Mouse (Mus musculus): Measurements from ENCODE around the gene Dcn. TPM values are rescaled to one million over a fixed set of nuclear protein-coding genes. Genes with fewer than 3 reads are reported as not detected.
A peak's percentile ranks its signal among the peaks of the same experiment; 100 is the strongest.

The Dcn gene
- total RNA-seq (2021) = 100 to 1,000 TPM; 496 to 539 TPM

DNA sequence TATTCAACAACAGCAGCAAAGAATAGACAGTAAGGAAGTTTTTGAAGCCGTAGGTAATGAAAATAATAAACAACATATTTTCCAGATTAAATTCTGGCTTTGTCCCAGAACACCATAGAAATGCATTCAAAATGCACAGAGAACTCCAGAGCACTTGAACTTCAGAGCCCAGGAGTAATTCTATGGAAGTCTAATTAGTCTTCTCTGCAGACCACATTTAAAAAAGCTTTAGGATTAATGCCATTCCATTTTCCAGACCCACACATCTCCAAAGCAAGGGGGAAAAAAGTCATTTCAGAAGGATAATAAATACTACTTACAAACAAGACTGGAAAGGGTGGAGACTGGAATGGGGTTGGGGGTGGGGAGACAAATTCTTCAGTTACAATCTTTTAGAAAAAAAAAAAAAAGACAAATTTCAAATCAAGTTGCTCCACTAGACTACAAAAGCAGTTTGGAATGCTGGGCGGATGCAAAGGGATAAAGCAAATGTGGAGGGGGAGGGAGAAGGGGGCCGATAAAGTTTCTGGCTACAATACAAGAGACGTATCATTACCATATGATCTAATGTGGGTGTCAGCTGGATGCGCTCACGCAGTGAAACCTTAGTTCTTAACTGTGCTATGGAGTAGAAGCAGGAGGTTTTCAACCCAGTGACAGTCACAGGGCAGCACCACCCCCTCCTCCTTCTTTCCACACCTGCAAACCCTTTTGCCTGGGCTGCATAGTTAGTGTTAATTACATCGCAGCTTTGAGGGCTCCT is at the start of gene Dcn:
TSS of gene Dcn (plus strand) at position 606 of the 763 bp plus-strand sequence.
- intact Hi-C loops (cut with DNase I) = no loop called here
- DNase-seq = peak; percentile 62 to 69

DNA sequence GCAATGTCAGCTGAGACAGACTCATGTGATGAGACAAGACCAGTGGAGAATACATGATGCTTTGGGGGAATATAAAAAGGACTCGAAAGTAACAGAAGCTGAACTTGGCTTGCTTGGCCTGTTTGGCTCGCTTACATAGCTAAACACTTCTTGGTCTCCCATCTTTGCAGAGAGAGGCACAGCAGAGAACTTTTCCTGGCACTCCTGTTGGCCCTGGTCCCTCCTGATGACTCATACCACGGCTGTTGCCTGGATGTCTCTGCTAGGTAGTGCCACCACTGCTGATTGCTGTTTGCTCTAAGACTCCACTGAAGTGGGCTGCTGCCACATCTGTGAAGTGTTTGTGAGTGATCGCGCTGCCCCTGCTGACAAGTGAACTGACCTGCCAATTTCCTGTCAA is 42.7 kb upstream of the Dcn start:
- peak; percentile 60 to 63 for DNase-seq
- intact Hi-C loops (cut with DNase I) = no loop called here

DNA sequence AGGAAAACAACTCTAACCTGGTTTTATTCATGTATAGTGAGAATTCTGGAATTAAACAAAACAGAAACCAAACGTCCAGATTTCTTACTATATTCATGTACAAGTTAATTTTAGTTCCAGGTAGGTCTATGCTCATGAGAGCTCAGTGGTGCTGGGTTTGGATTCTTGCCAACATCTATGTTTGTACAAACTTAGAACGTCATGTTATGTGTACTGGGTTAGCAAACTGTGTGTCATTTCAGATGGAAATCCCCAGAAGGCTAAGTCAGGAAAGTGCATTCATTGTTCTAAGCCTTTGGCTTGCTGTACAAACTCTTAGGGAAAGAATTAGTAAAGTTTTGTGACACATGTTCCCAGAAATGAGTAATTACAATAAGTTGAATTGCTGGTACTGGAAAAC is 37.1 kb upstream of the Dcn start:
- no peak for DNase-seq
- intact Hi-C loops (cut with DNase I) = no loop called here

GRCm38 (mm10) chr10:97446486-97446885 is 32.9 kb upstream of the Dcn start:
- intact Hi-C loops (cut with DNase I) = no loop called here
- no peak for DNase-seq

DNA sequence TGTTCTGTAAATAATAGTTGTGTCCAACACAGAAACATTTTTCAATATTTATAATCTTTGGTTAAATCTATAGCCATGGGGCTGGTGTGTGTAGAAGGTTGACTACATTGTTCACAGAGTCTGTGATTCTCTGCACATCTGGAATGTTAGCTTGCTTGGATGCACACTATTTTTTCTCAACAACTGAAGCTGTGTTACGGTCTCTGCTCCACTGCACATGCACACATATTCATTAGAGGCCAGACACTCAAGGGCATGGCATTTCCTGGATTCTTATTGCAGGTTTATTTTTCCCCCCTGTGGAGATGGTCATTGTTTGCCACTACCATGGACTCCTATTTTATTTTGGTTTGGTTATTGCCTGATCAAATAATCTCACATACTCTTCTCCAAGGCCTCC is 26.5 kb upstream of the Dcn start:
- intact Hi-C loops (cut with DNase I) = no loop called here
- DNase-seq = no peak

- no peak for DNase-seq
- intact Hi-C loops (cut with DNase I) = no loop called here
Observed at GRCm38 (mm10) chr10:97453529-97453928, 25.9 kb upstream of the Dcn start.

GRCm38 (mm10) chr10:97456993-97457392 is 22.4 kb upstream of the Dcn start:
- intact Hi-C loops (cut with DNase I) = no loop called here
- DNase-seq = no peak

GRCm38 (mm10) chr10:97466818-97467217 is 12.6 kb upstream of the Dcn start:
- DNase-seq = no peak
- intact Hi-C loops (cut with DNase I) = loop anchor here (5.0 kb wide), 1 partner anchor 40 kb away; no protein-coding TSS in a partner anchor

DNA sequence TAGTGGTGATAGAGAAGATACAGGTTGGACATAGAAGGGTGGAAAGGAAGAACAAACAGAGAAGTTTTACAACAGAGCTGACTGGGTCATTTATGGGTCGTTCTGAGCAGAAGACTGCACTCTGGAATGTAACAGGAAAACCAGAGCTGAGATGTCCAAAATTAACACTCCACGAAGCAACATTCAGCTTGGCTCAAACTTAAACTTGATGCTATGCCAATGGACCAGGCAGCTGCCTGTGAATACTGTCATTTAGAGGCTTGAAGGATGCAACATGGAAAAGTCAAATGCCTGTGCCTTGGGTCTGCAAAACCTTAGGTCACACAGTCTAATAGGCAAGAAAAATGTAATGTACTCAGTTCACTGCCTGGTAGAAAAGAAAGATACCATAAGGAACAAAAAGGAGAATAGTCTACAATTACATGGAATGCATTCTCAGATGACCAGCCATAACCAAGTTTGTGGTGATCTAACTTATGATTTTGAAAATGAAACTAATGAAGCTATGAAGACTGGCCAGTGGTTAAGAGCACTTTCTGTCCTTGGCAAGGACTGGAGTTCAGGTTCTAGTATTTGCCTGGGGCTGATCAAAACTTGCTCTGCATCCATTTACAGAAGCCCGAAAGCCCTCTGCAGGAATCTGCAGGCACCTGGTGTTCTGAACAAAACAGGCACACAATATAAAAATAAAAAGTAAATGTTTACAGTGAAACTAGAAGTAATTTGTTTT is 9.8 kb upstream of the Dcn start:
- intact Hi-C loops (cut with DNase I) = loop anchor here (5.0 kb wide), 1 partner anchor 42 kb away; no protein-coding TSS in a partner anchor

DNA sequence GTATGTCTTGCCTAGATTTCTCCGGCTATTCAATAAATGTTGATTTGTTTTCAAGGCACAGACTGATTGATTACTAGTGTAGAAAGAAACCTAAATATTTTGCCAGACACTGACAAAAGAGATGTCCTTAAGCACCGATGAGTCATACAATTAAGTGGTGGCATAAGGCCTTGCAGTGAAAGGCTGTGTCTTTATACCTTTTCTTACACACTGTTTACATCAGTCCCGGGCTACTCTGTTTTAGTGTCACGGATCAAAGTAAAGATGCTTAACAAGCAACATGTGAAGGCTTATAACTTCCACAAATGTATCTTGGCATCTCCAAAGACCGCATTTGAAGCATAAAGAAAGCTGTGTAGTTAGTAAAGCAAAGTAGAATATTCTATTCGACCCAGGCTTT is 3.9 kb upstream of the Dcn start:
- no peak for DNase-seq
- intact Hi-C loops (cut with DNase I) = no loop called here

More for the DNA sequence above, 9.8 kb upstream of the Dcn start:
- peak; percentile 73 to 77 for DNase-seq

GRCm38 (mm10) chr10:97478259-97478658 is 1.1 kb upstream of the Dcn start:
- DNase-seq = no peak
- intact Hi-C loops (cut with DNase I) = no loop called here

DNA sequence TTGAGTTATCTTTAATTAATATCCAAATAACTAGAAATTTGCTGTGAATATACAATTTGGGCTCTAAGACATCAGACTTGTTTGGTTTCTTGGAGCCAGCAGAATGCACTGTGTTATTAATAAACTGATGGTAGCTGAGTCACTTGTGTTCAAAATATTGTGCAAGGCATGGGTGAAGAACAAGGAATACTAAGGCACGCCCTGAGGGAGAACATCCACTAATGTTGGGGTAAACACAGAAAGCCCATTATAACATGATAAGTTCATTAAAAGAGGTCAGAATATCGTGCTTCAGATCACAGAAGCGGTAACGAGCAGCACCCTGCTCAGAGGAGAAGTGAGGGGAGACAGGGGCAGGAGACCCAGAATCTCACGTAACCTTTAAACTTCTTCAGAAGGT is 2.7 kb downstream of the Dcn start:
- intact Hi-C loops (cut with DNase I) = loop anchor here (5.0 kb wide), 1 partner anchor 85 kb away; the partner anchor contains the start of gene Lum
- DNase-seq = no peak

DNA sequence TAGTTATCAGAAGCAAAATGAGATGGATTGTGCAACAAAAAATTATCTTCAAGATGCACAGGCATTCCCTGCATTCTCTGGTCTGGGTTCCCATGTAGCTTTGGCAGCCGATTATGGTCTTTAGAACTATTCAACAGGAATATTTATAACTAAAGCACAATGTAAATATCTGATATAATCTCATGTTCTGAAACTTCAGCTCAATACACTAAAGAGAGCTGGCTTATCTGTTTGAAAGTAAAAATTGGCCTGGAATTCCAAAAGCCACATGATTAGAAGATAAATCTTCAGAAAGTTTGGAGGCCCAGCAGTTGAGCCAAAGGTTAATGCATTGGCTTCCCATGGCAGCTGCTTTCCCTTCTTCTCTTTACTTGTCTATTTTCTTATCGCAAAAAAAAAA is 4.6 kb downstream of the Dcn start:
- intact Hi-C loops (cut with DNase I) = loop anchor here (5.0 kb wide), 1 partner anchor 83 kb away; the partner anchor contains the start of gene Lum
- no peak for DNase-seq

GRCm38 (mm10) chr10:97485151-97485550 is 5.7 kb downstream of the Dcn start:
- intact Hi-C loops (cut with DNase I) = no loop called here
- no peak for DNase-seq

- intact Hi-C loops (cut with DNase I) = no loop called here
- DNase-seq = no peak
Observed at GRCm38 (mm10) chr10:97486085-97486484, 6.7 kb downstream of the Dcn start.

DNA sequence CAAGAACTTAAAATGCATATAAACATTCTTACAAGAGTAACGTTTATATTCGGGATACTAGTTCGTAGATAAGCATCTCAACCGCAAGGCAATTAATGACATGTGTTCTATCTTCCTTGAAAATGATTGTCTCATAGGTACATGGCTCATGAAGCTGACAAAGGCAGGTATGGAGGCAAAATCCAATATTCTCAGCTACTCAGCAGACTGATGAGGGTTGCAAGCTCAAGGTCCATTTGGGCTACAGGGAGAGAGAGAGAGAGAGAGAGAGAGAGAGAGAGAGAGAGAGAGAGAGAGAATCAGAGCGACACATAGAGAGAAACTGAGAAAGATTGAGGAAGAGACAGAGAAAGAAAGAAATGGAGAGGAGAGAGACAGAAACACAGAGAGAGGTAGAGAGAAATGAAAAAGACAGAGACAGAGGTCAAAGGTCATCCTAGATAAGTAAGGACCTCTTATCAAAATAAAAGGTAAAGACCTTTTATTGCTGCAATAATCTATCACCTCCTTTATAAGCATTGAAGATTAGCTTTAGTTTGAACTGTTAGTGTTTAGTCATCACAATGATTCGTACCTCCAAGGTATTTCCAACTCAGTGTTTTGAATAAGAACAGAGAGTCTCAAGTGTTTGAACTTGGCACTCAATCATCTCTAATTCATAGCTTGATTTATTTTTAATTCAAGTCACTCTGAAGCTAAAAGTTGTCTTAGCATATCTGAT is 8.0 kb downstream of the Dcn start:
- intact Hi-C loops (cut with DNase I) = no loop called here
- no peak for DNase-seq

DNA sequence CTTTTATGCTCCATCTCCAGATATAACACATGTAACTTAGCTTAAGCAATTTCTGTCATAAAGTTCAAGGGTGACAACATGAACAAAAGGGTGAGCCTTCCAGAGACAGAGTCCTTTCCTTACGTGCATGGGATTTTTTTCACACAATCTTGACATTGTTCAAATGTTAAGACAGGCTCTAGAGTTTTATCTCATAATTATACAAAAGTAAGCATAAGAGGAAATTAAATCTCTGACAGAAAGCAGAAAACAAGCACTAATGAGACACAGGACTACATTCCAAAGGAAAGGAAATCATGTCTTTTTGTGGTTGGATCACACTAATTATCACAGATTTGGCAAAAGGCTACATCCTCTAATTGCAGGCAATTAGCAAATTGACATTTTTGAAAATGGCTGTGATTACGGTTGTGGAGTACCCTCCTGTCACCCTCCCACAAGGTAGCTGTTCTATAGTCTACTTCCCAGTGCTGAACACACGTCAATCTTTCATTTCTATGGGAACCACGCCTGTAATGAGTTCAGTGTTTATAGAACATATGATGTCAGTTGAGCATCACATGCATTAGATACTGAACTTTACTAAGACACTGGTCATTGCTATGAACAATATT is 13.1 kb downstream of the Dcn start:
- intact Hi-C loops (cut with DNase I) = no loop called here
- no peak for DNase-seq

- intact Hi-C loops (cut with DNase I) = no loop called here
- no peak for DNase-seq
Observed at GRCm38 (mm10) chr10:97497646-97498045, 18.2 kb downstream of the Dcn start.

- intact Hi-C loops (cut with DNase I) = no loop called here
- no peak for DNase-seq
Observed at GRCm38 (mm10) chr10:97523366-97523765, 44.0 kb downstream of the Dcn start.

DNA sequence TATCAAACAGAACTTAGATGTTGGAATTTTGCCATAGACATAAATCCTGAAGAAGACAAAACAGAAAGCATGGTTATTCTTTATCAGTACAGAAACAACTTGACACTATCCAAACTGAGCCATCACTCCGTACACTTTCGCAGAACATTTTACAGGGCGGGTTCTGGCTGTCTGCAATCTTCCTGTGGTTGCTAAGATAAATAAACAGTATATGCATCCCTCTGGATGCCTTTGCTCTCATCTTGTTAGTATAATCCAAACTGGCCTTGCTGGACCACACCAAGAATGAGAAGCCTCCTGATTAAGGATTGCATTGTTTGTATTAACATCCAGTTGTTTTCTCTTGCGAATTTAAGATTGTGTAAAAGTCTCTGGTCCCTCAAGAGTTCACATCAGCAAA is 56.3 kb downstream of the Dcn start:
- DNase-seq = no peak
- intact Hi-C loops (cut with DNase I) = no loop called here

DNA sequence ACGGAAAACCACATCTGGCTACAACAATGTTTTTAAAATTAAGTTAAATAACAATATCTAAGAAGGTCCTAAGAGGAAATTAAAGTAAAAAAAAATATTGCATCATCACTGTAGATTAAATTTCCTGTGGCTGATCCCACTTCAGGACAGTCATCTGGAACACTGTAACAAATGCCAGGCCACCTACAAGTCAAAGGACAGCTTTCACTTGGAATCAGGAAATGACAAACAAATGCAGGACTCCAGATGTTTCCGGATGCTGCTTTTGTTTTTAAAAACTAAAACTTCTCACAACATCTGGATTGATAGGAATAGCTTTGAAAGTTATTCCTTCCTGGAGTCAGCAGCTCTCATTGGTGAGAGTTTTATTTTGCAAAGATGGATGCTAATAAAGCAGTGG is 57.5 kb downstream of the Dcn start:
- intact Hi-C loops (cut with DNase I) = no loop called here

More for the DNA sequence above, 57.5 kb downstream of the Dcn start:
- DNase-seq = peak; percentile 34 to 41
